Mouse (Mus musculus) lung, postnatal 25 days (tissue): ENCODE data around the gene Ano4.

ENCODE experiments used
- DNase-seq: peaks from one replicate; pipeline ENCODE4 v3.0.0; 2022; ENCODE audit warnings: low spot score

The Ano4 gene

DNA sequence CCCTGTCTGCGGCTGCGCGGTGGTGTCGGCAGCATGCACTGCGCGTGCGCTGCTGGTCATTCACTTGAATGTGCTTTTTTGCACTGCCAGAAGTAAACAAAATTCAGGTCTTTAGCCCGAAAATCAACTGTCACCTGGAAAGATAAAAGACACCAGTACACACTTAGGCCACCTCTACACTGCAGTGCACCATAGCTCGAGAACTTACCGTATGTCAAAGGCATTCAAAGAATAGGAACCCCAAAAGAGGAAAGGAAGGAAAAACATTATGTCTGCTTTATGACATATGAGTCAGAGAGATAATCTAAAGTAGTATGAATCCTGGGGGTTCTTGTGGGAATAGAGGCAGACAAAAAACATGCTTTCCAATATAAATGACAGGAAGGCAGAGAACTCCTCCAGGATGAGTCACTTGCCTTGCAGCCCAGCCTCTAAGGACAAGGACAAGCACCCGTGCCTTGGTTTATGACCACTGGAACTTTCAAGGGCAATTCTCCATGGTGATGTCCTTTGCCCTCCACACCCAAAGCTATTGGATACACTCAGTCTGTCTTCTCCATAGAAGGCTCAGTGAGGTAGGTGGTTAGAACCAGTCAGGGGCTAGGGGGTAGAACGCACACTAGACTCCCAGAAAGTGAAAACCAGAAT, 394.8 kb downstream of the Ano4 start:
- no peak for DNase-seq
